Mouse (Mus musculus): ENCODE results near the gene Actc1. TPM values are rescaled to one million over a fixed set of nuclear protein-coding genes. Genes with fewer than 3 reads are reported as not detected.

Actc1 gene
- polyA plus RNA-seq, 1 experiment from 2014 or later = 15,377 TPM

- peak; percentile 64 for ATAC-seq (replicated peaks; ENCODE audit: extremely low read depth, insufficient read depth, low FRiP score)
- Histone ChIP-seq H3K27ac (ENCODE audit: low read length) (peak overlapping the region; percentile 96), H3K27me3 (ENCODE audit: control insufficient read depth, insufficient read depth, low read length) (no peaks in the 10 kb centered on the region), H3K4me1 (ENCODE audit: control insufficient read depth, insufficient read depth, low read length) (peaks cover 6% of the 10 kb centered on the region), H3K4me2 (ENCODE audit: low read depth, low read length) (peak overlapping the region; percentile 59), H3K4me3 (ENCODE audit: low read length) (peak overlapping the region; percentile 35), H3K9ac (ENCODE audit: low read length) (peak overlapping the region; percentile 64), H3K36me3 (ENCODE audit: control insufficient read depth, insufficient read depth) (peaks cover 3% of the 10 kb centered on the region; the same call in 1 of the 2 replicates), H3K9me3 (replicated peaks; ENCODE audit: control insufficient read depth, low read length) (no peaks in the 10 kb centered on the region)
- 9% methylated on average over 10 of the region's 10 CpGs for WGBS
Observed at GRCm38 (mm10) chr2:114057303-114057853, 4.0 kb upstream of the Actc1 start.

- Histone ChIP-seq H3K4me3 (ENCODE audit: low read length) (peak overlapping the region; percentile 49), H3K27ac (ENCODE audit: low read length) (peak overlapping the region; percentile 98)
Observed at GRCm38 (mm10) chr2:114054129-114054528, 781 bp upstream of the Actc1 start.

GRCm38 (mm10) chr2:114051871-114052241 lies 1.5 kb downstream of the Actc1 start:
- H3K9me3 ChIP-seq (replicated peaks; ENCODE audit: control insufficient read depth, low read length) = no peaks in the 10 kb centered on the region
- peak overlapping the region; percentile 98 for H3K27ac ChIP-seq (ENCODE audit: low read length)
- 62% methylated on average over 13 of the region's 14 CpGs for WGBS
- H3K9ac ChIP-seq (ENCODE audit: low read length) = peak overlapping the region; percentile 84
- peak overlapping the region; percentile 69 for H3K4me2 ChIP-seq (ENCODE audit: low read depth, low read length)
- no peak for ATAC-seq (replicated peaks; ENCODE audit: extremely low read depth, insufficient read depth, low FRiP score)
- H3K4me3 ChIP-seq (ENCODE audit: low read length) = peak overlapping the region; percentile 58
- H3K4me1 ChIP-seq (ENCODE audit: control insufficient read depth, insufficient read depth, low read length) = 0 out of 2 replicates have a peak, but pooled peaks cover 3% of the 10 kb centered on the region
- peaks cover 9% of the 10 kb centered on the region; the same call in 1 of the 2 replicates for H3K36me3 ChIP-seq (ENCODE audit: control insufficient read depth, insufficient read depth)
- no peaks in the 10 kb centered on the region for H3K27me3 ChIP-seq (ENCODE audit: control insufficient read depth, insufficient read depth, low read length)

More at GRCm38 (mm10) chr2:114054129-114054528, 781 bp upstream of the Actc1 start:
- Histone ChIP-seq H3K9me3 (replicated peaks; ENCODE audit: control insufficient read depth, low read length) (no peaks in the 10 kb centered on the region), H3K9ac (ENCODE audit: low read length) (peak overlapping the region; percentile 76), H3K4me2 (ENCODE audit: low read depth, low read length) (peak overlapping the region; percentile 54), H3K27me3 (ENCODE audit: control insufficient read depth, insufficient read depth, low read length) (no peaks in the 10 kb centered on the region), H3K36me3 (ENCODE audit: control insufficient read depth, insufficient read depth) (no peaks in the 10 kb centered on the region), H3K4me1 (ENCODE audit: control insufficient read depth, insufficient read depth, low read length) (peaks cover 3% of the 10 kb centered on the region; the same call in 1 of the 2 replicates)
- WGBS = 33% methylated on average over 4 of the region's 4 CpGs
- peak; percentile 66 for ATAC-seq (replicated peaks; ENCODE audit: extremely low read depth, insufficient read depth, low FRiP score)

GRCm38 (mm10) chr2:114051111-114051870 lies 2.1 kb downstream of the Actc1 start:
- WGBS = 53% methylated on average over 7 of the region's 7 CpGs
- peak overlapping the region; percentile 84 for H3K9ac ChIP-seq (ENCODE audit: low read length)
- ATAC-seq (replicated peaks; ENCODE audit: extremely low read depth, insufficient read depth, low FRiP score) = no peak
- peak overlapping the region; percentile 69 for H3K4me2 ChIP-seq (ENCODE audit: low read depth, low read length)
- no peaks in the 10 kb centered on the region for H3K9me3 ChIP-seq (replicated peaks; ENCODE audit: control insufficient read depth, low read length)
- H3K4me3 ChIP-seq (ENCODE audit: low read length) = peak overlapping the region; percentile 58
- H3K27me3 ChIP-seq (ENCODE audit: control insufficient read depth, insufficient read depth, low read length) = no peaks in the 10 kb centered on the region
- 0 out of 2 replicates have a peak, but pooled peaks cover 3% of the 10 kb centered on the region for H3K4me1 ChIP-seq (ENCODE audit: control insufficient read depth, insufficient read depth, low read length)
- H3K36me3 ChIP-seq (ENCODE audit: control insufficient read depth, insufficient read depth) = peaks cover 9% of the 10 kb centered on the region; the same call in 1 of the 2 replicates
- H3K27ac ChIP-seq (ENCODE audit: low read length) = peak overlapping the region; percentile 98

- peaks cover 9% of the 10 kb centered on the region; the same call in 1 of the 2 replicates for H3K36me3 ChIP-seq (ENCODE audit: control insufficient read depth, insufficient read depth)
- peak overlapping the region; percentile 58 for H3K4me3 ChIP-seq (ENCODE audit: low read length)
- H3K9ac ChIP-seq (ENCODE audit: low read length) = peak overlapping the region; percentile 84
- H3K4me1 ChIP-seq (ENCODE audit: control insufficient read depth, insufficient read depth, low read length) = 0 out of 2 replicates have a peak, but pooled peaks cover 3% of the 10 kb centered on the region
- H3K9me3 ChIP-seq (replicated peaks; ENCODE audit: control insufficient read depth, low read length) = no peaks in the 10 kb centered on the region
- no peaks in the 10 kb centered on the region for H3K27me3 ChIP-seq (ENCODE audit: control insufficient read depth, insufficient read depth, low read length)
- peak overlapping the region; percentile 98 for H3K27ac ChIP-seq (ENCODE audit: low read length)
- H3K4me2 ChIP-seq (ENCODE audit: low read depth, low read length) = peak overlapping the region; percentile 69
- ATAC-seq (replicated peaks; ENCODE audit: extremely low read depth, insufficient read depth, low FRiP score) = no peak
- WGBS = 52% methylated on average over 7 of the region's 7 CpGs
Observed at GRCm38 (mm10) chr2:114050150-114050549, 3.2 kb downstream of the Actc1 start.

- H3K9ac ChIP-seq (ENCODE audit: low read length) = peak overlapping the region; percentile 84
- no peaks in the 10 kb centered on the region for H3K27me3 ChIP-seq (ENCODE audit: control insufficient read depth, insufficient read depth, low read length)
- peaks cover 9% of the 10 kb centered on the region; the same call in 1 of the 2 replicates for H3K36me3 ChIP-seq (ENCODE audit: control insufficient read depth, insufficient read depth)
- H3K27ac ChIP-seq (ENCODE audit: low read length) = peak overlapping the region; percentile 98
- H3K9me3 ChIP-seq (replicated peaks; ENCODE audit: control insufficient read depth, low read length) = no peaks in the 10 kb centered on the region
- peak overlapping the region; percentile 58 for H3K4me3 ChIP-seq (ENCODE audit: low read length)
- H3K4me1 ChIP-seq (ENCODE audit: control insufficient read depth, insufficient read depth, low read length) = 0 out of 2 replicates have a peak, but pooled peaks cover 3% of the 10 kb centered on the region
- no peak for ATAC-seq (replicated peaks; ENCODE audit: extremely low read depth, insufficient read depth, low FRiP score)
- peak overlapping the region; percentile 69 for H3K4me2 ChIP-seq (ENCODE audit: low read depth, low read length)
- WGBS = 47% methylated on average over 7 of the region's 7 CpGs
Observed at GRCm38 (mm10) chr2:114049372-114049771, 4.0 kb downstream of the Actc1 start.

GRCm38 (mm10) chr2:114047960-114048611 lies 5.3 kb downstream of the Actc1 start:
- Histone ChIP-seq H3K36me3 (ENCODE audit: control insufficient read depth, insufficient read depth) (peaks cover 9% of the 10 kb centered on the region; the same call in 1 of the 2 replicates), H3K27ac (ENCODE audit: low read length) (peak overlapping the region; percentile 98), H3K9me3 (replicated peaks; ENCODE audit: control insufficient read depth, low read length) (no peaks in the 10 kb centered on the region), H3K9ac (ENCODE audit: low read length) (peak overlapping the region; percentile 84), H3K4me1 (ENCODE audit: control insufficient read depth, insufficient read depth, low read length) (no peaks in the 10 kb centered on the region), H3K4me2 (ENCODE audit: low read depth, low read length) (peak overlapping the region; percentile 69), H3K4me3 (ENCODE audit: low read length) (peak overlapping the region; percentile 58), H3K27me3 (ENCODE audit: control insufficient read depth, insufficient read depth, low read length) (no peaks in the 10 kb centered on the region)
- ATAC-seq (replicated peaks; ENCODE audit: extremely low read depth, insufficient read depth, low FRiP score) = no peak
- WGBS = 49% methylated on average over 5 of the region's 5 CpGs

GRCm38 (mm10) chr2:114046151-114046664 lies 7.1 kb downstream of the Actc1 start:
- Histone ChIP-seq H3K4me2 (ENCODE audit: low read depth, low read length) (no peak overlapping the region), H3K4me3 (ENCODE audit: low read length) (no peak overlapping the region), H3K4me1 (ENCODE audit: control insufficient read depth, insufficient read depth, low read length) (no peaks in the 10 kb centered on the region), H3K27me3 (ENCODE audit: control insufficient read depth, insufficient read depth, low read length) (no peaks in the 10 kb centered on the region), H3K36me3 (ENCODE audit: control insufficient read depth, insufficient read depth) (peaks cover 9% of the 10 kb centered on the region; the same call in 1 of the 2 replicates), H3K27ac (ENCODE audit: low read length) (no peak overlapping the region; the same call in 1 of the 2 replicates), H3K9ac (ENCODE audit: low read length) (no peak overlapping the region), H3K9me3 (replicated peaks; ENCODE audit: control insufficient read depth, low read length) (no peaks in the 10 kb centered on the region)
- WGBS = 56% methylated on average over 5 of the region's 5 CpGs
- peak; percentile 30 for ATAC-seq (replicated peaks; ENCODE audit: extremely low read depth, insufficient read depth, low FRiP score)

All from heart, embryonic 16.5 days (tissue).